Mouse (Mus musculus) T-helper 1 cell (primary cell): ENCODE measurements around the gene Mvb12b.

ENCODE experiments used
- in situ Hi-C: fragments of 300-600 bp; cut with MboI, MseI; formaldehyde crosslinking; loops from one replicate; pipeline ENCODE4 v1.15.1; 2025; ENCODE audit warnings: high pct_unique_total_duplicates

The Mvb12b gene

GRCm38 (mm10) chr2:33817080-33817479 is 70.7 kb downstream of the Mvb12b start:
- in situ Hi-C loops: no loop called here

DNA sequence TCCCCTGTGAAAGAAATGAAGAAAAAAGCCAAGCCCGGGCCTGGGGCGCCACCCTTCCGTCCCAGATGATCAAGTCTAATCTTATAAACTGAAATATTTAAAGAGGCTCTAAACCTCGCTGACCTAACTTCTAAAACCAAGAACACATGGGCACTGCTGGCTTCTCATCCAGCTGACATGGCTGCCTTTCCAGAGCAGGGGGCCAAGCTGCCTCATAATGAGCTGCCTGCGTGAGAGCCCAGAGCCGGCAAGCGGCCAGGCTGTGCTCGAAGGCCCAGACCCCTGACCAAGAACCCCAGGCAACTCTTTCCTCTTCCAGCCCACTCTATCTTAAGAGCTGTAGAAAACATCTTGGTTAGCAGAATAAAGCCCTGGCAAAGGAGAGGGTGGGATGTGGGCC is 73.2 kb downstream of the Mvb12b start:
- in situ Hi-C loops: no loop called here

- in situ Hi-C loops: no loop called here
These were observed 74.1 kb downstream of the Mvb12b start for GRCm38 (mm10) chr2:33813501-33814240.

DNA sequence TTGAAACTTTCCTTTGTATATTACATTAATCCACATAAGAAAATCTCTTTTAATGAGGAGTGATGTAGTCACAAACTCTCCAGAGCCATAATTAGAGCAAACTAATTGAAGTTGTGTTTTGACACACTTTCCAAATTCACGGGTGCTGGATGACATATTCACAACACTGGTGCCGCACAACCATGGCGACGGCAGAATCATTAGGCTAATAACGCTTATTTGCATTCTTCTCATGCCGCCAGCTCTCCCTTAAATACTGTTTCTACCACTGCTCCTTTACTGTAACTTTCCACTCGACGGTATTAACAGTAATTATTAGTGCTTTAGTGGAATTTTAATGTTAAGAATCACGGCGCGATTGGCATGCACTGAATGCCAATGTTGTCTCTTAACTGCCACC is 74.8 kb downstream of the Mvb12b start:
- in situ Hi-C loops: no loop called here

DNA sequence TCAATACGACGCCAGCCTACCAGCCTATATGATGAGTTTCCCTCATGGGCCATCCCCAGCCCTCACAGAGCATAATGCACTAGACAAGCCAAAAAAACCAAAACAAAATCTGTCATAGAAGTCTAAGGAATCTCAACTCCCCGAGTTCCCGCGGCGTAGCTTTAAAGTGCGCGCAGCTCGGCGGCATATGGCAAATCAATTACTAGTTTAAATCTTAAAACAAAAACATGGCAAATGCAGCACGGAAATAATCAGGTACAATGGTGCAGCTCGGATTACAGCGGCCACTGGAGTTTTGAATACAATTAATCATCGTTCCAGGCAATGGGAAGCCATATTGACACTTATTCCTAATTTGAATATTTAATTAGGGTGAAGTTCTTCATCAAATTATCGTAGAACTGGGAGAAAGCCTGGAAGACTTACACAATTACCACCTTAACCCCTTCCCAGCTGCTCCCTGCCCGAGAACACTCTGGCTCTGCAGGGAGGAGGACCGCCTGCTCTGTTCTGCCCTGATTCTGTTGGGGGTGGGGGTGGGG is 76.3 kb downstream of the Mvb12b start:
- in situ Hi-C loops: no loop called here

DNA sequence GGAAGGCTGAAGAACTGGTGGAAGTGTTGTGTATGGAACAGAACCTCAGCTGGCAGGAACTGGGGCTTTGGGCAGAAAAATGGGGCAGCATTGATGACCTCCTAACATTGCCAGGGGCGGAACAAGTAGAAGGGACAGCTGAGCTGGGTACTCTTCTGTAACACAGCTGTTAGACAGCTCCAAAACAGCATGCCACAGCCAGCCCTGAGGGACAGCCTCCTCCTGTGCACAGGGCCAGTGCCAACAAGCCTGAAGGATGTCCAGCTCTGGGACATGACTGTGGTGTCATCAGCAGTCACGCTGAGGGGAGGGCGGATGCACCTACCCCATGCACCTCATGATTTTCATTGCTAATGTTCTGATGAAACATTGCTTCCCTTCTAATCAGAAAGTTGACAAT is 78.7 kb downstream of the Mvb12b start:
- in situ Hi-C loops: no loop called here

DNA sequence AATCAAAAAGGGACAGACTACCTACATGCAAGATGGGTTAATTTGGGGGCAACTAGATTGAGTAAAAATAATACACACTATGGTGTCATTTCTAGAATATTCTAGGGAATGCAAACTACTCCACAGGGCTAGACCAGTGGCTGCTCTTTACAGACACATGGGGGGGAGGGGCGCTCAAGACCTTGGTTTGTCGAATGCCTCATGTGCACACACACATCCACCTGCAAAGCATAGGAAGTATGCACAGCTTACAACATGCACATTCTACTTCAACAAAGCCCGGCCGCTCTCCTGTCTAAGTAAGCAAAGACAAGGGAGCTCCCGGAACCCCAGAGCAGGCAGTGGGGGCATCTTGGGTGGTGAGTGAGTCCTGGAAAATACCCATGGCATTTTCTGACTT is 79.7 kb downstream of the Mvb12b start:
- in situ Hi-C loops: no loop called here

DNA sequence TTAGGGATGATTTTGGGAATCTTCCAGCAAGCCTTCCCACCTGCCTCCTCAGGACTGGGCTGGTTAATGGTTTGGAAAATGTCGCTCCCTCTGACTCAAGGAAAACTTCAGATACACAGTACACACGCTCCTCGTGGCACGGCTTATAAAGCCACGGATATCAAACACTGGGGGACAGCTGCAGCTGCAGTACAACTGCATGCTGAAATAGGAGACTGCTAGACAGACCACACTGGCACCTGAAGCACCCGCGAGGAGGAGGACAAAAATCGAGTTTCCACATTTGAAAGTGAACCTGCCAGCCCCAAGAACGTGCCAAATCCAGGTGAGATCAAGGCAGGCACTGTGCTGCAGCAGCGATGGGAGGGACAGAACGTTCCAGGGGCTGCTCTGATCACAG is 82.1 kb downstream of the Mvb12b start:
- in situ Hi-C loops: no loop called here

DNA sequence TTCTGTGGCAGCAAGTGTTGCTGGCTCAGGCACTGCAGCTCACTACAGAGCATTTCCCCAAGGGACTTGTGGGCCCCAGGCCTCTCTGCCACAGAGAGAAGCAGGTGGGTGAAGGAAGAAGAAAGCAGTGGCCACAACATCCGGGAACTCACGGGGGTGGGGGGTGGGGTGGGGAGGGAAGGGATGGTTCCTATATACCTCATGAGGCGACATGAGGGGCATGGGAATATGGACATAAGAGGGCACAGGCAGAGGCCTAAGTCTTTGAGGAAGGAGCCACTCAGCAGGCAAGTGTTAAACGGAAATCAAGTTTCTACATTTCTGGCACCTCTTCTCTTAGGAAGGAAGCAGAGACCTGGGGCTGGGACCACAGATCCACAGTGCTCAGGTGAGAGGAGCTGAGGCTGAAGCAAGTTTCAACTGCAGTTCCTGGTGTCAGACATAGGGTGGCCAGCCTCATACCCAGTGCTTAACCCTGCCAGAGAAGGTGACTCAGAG is 84.0 kb downstream of the Mvb12b start:
- in situ Hi-C loops: no loop called here

GRCm38 (mm10) chr2:33803083-33803615 is 84.6 kb downstream of the Mvb12b start:
- in situ Hi-C loops: no loop called here

GRCm38 (mm10) chr2:33801760-33802159 is 86.0 kb downstream of the Mvb12b start:
- in situ Hi-C loops: no loop called here

- in situ Hi-C loops: no loop called here
These were observed 86.4 kb downstream of the Mvb12b start for GRCm38 (mm10) chr2:33801336-33801735.

DNA sequence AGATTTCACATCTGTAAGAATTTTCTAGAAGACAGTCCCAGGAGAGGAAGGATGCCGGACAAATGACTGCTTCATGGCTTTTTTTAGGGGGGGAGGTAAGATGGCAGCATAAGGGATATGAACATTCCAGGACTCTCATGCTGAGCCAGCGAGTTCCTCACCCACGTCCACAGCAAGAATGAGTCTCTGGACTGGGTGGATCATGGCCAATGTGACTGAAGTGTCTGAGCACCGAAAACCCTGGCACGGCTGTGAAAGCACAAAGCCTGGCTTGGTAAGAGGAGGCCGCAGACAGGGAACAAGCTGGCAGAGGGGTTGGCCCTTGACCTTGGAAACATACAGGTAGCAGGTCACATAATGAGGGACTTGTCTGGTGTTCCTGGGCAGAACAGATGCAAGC is 87.5 kb downstream of the Mvb12b start:
- in situ Hi-C loops: no loop called here

GRCm38 (mm10) chr2:33795716-33796472 is 91.9 kb downstream of the Mvb12b start:
- in situ Hi-C loops: no loop called here

DNA sequence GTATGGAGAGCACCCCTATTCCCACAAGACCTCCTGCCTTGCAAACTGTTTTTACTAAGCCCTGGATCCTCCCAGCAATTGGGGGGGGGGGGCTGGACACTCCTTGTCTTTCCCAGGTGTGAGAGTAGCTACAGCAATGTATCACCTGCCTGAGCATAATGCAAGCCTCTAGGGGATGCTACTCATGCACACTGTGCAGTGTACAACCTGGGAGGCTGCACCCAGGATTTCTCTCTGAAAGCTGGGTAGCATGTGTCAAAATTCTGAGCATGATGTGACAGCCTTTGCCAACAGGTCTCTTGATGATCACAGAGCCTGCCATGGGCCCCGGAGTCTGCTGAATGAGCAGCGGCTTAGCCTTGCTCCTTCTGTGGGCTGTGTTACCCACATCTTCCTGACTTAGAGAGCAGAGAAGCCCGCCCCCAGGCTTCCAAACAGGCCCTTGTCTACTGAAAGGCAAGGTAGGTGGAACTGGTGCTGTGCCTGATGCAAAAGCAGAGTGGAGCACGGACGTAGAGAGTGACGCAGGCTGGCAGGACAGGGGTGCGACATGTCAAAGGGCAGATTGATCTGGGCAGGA is 92.7 kb downstream of the Mvb12b start:
- in situ Hi-C loops: no loop called here

DNA sequence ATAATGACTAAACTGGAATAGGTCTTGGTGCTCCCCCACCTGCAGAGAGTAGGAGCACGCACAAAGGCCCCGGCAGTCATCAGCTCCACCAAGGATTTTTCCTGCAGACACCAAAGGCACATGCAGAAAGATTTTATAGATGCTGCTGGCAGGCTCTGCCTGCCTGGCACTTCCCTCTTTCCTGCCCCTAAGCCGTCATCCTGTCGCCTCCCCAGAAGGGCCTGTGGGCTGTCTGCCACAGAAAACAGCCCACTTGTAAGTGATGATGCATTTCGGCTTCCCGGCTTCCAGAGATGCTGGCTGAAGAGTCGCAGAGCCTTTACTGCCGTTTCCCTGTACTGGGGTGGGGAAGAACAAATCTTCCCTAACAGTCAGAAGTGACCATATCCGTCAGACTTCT is 93.3 kb downstream of the Mvb12b start:
- in situ Hi-C loops: no loop called here

GRCm38 (mm10) chr2:33790301-33790700 is 97.4 kb downstream of the Mvb12b start:
- in situ Hi-C loops: no loop called here

DNA sequence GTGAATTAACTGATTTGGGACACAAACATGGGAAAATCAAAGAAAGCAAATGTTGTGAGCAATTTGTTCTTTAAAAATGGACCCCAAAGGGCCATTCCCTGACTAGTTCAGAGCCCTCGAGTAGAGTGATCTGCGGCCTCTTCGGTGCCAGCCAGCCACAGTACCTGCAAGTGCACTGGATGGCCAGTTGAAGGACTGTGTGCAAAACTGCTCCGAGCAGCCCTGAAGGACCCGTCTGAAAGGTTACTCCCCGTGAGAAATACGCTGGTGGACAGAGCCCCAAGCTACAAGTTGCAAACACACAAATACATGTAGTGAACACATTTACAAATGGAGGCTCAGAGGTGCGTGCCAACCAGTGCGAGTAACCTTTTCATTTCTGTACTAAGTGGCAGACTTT is 98.0 kb downstream of the Mvb12b start:
- in situ Hi-C loops: no loop called here

DNA sequence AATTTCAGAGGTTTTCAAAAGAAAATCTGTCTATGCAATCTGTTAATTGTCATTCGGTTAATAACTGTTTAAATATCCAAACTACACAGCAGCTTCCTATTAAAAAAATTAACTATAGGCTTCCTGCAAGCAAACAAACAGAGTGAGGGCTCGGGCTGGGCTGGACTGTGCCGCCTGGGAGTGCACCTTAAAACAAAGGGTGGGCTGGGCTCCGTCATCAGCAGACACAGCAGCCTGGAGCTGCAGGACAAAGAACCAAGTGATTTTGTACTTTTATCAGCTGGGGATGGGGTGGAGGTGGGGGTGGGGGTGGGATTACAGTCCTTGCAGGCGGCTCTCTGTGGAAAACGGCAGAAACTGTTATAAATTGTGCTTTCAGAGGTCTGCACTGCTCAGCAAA is 98.5 kb downstream of the Mvb12b start:
- in situ Hi-C loops: no loop called here

GRCm38 (mm10) chr2:33788851-33789250 is 98.9 kb downstream of the Mvb12b start:
- in situ Hi-C loops: no loop called here

DNA sequence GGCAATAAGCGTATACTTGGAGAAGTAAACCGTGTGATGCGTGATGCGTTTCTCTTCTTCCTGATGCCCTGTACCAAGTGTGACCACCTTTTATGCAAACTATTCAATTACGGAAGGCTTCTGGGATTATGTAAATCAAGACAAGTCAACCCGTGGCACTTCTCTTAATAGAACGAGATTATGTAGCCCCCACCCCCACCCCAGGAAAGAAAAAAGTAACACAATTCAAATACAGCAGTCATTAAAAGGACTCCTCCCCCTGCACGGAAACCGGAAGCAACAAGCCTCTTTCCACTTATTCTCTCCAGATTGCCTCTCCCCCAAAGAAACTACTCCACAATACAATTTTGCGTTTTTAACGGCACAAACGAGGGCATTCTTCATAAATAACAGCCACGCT is 99.6 kb downstream of the Mvb12b start:
- in situ Hi-C loops: no loop called here

GRCm38 (mm10) chr2:33786064-33786463 is 101.7 kb downstream of the Mvb12b start:
- in situ Hi-C loops: no loop called here
